Mouse (Mus musculus): ENCODE data around the gene Spata31d1b.

DNA sequence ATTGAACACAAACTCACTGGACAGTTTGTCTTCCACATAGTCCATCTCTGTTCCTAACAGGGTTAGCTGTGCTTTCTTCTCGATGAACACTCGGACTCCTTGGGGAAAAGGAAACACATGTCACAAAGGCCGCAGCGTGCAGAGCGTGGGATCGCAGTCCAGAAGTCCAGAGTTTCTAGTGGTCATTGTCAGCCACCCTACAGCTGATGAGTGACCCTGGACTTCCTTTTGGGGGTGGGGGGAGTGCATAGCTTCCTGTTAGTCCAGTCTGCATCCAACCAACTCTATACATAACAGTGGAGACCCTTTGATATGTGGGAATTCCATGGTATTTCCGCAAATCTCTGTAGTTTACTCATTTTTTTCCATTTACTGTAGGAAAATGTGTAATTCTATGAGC is 44.8 kb downstream of the Spata31d1b start:
- TF ChIP-seq CTCF (IDR thresholded peaks at IDR 0.05; ENCODE audit: insufficient read depth, low read length) (no peak), POLR2A (IDR thresholded peaks at IDR 0.05; ENCODE audit: borderline replicate concordance, extremely low read depth, low read depth, low read length) (no peak)
